Mouse (Mus musculus) thymus, postnatal 0 days (tissue): Measurements from ENCODE around the gene Rif1. TPM values are rescaled to one million over a fixed set of nuclear protein-coding genes. Genes with fewer than 3 reads are reported as not detected.
A peak's percentile ranks its signal among the peaks of the same experiment; 100 is the strongest.
"Not testable (repeated sequence)": the region's sequence is repeated elsewhere in the genome, so short reads cannot be mapped to it uniquely, and the experiment has no call there.

Experiments used
- DNase-seq: peaks from one replicate; pipeline ENCODE4 v3.0.0-alpha.2; 2015; ENCODE audit warnings: low spot score
- polyA plus RNA-seq: library from polyadenylated mRNA; unstranded; fragments of >200 nt; fragmentation: Nextera tagmentation; extraction: Ambion mirVana; gene quantifications from 2 replicates; pipeline ENCODE4 v1.2.1, GENCODE M21; 2015

Gene Rif1
- polyA plus RNA-seq, 1 experiment from 2014 or later, result 38.2 TPM

- no peak for DNase-seq
These were observed 1.2 kb upstream of the Rif1 start for GRCm38 (mm10) chr2:52071241-52071991.

GRCm38 (mm10) chr2:52072065-52072490 lies 554 bp upstream of the Rif1 start:
- no peak for DNase-seq

GRCm38 (mm10) chr2:52073141-52073904 lies 691 bp downstream of the Rif1 start:
- DNase-seq, result peak; percentile 3

GRCm38 (mm10) chr2:52078666-52079065 lies 6.0 kb downstream of the Rif1 start:
- DNase-seq, result no peak

GRCm38 (mm10) chr2:52084013-52084412 lies 11.4 kb downstream of the Rif1 start:
- no peak for DNase-seq

GRCm38 (mm10) chr2:52084571-52084970 lies 11.9 kb downstream of the Rif1 start:
- no peak for DNase-seq

- DNase-seq, result no peak
These were observed 41.5 kb downstream of the Rif1 start for GRCm38 (mm10) chr2:52114086-52114485.

GRCm38 (mm10) chr2:52131370-52131769 lies 58.7 kb downstream of the Rif1 start:
- not testable (repeated sequence) for DNase-seq

- no peak for DNase-seq
These were observed 60.7 kb downstream of the Rif1 start for GRCm38 (mm10) chr2:52133351-52133750.

- no peak for DNase-seq
These were observed 80.4 kb downstream of the Rif1 start for GRCm38 (mm10) chr2:52153064-52153463.

GRCm38 (mm10) chr2:52169243-52170005 lies 96.8 kb downstream of the Rif1 start:
- DNase-seq, result no peak

Other genes with a start within 250 kb of the Rif1 start
- 30.1 and 32.4 TPM in 2 replicates for gene Rbm43, start 137.7 kb upstream of the Rif1 start, polyA plus RNA-seq
- gene Nmi, start 99.3 kb upstream of the Rif1 start, polyA plus RNA-seq, result 91.3 and 94.6 TPM in 2 replicates
- 2.7 and 2.9 TPM in 2 replicates for gene Tnfaip6, start 34.8 kb upstream of the Rif1 start, polyA plus RNA-seq